Mouse (Mus musculus) small intestine, adult 2 months (tissue): ENCODE measurements around the gene Ikzf3.

Experiments
- CTCF ChIP-seq: fragments of 200-500 bp; IDR thresholded peaks from 2 replicates; pipeline ENCODE4 v1.5.1; 2012; ENCODE audit warnings: low read depth, mild to moderate bottlenecking, control low read depth, inconsistent platforms, low read length, moderate library complexity, mixed read lengths; ENCODE audit not compliant: insufficient replicate concordance, insufficient read length; ENCODE audit errors: extremely low read depth
- POLR2A ChIP-seq: fragments of 200-500 bp; IDR thresholded peaks from 2 replicates; pipeline ENCODE4 v1.6.1; 2012; ENCODE audit warnings: low read depth, mild to moderate bottlenecking, control low read depth, inconsistent platforms, low read length, moderate library complexity

DNA sequence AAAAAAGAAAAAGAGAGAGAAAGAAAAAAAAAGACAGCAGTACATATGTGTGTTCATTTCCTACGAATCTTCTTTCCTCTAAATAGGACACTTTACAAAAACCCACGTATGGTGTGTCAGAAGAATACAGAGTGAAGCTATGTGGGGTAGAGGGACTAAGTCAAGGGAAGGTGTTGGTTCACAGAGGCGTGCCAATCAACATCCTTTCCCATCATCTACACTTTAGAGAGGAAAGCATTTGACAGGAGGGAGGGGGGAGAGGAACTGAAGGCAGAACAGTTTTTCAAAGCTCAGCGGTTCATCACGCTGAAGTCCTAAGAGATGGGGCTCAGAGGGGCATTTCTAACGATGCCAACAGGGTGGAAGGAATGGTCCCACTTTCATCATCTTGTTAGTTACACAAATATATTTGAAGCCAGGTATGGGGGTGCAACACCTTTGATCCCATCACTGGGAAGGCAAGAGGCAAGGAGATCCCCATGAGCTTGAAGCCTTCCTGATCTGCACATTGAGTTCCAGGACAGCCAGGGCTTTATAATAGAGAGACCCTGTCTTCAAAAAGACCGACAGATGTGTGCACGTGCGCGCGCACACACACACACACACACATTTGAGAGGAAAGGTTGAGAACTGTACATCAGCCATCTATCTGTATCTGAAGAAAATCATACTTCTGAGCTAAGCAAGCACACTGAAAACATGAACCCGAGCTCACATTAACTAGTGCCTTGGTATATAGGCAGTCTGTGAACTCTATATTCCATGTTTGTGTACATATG, 887 bp upstream of the Ikzf3 start:
- TF ChIP-seq POLR2A = no peak
- TF ChIP-seq CTCF = no peak
